Mouse (Mus musculus): ENCODE results near the gene Olfr796. TPM values are rescaled to one million over a fixed set of nuclear protein-coding genes. Genes with fewer than 3 reads are reported as not detected.

Olfr796 gene
- polyA plus RNA-seq (2014; fragmentation: Illumina TruSeq; extraction: RNeasy Lipid Tissue Mini Kit (QIAGEN cat#74804); ENCODE audit: insufficient read depth, low read depth, low replicate concordance): not detected

DNA sequence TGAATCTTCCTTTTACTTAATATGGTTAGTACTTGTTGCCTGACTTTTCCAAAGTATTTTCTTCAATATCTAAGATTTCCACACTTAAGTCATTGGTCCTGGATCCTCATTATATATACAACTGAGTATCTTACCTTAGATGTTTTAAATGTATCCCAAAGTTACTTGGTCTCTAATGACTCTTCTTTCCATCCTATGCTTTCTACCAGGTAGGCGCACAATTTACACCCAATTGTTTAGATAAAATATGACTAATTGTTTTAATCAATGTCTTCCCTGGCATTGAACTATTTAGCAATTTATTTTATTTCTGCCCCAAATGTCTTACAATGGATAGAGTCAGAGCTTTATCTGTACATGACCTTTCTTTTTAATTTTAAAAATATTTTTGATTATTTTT, at the start of gene Olfr796:
Gene Olfr796 (minus strand): TSS at position 101 of the 400 bp plus-strand sequence.

DNA sequence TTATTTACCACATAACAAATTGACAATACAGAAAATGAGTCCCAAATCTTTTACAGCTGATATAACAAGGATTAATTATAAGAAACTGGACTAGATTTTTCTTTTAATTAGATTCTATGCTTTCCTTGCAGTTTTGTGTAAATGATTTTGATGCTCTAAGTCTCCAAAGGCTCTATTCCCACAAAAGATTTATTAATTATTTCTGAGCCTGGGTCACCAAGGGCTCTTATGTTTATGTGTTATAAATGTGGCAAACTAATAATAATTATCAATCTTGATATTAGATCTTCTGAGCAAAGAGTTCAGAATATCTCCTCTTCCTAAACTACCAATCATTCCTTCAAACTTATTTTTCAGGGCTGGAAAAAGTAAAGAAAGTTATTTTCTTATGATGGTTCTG, 45.0 kb upstream of the Olfr796 start, which contains the start of gene Olfr800:
Gene Olfr800 (plus strand): TSS at position 301 of the 400 bp plus-strand sequence.

DNA sequence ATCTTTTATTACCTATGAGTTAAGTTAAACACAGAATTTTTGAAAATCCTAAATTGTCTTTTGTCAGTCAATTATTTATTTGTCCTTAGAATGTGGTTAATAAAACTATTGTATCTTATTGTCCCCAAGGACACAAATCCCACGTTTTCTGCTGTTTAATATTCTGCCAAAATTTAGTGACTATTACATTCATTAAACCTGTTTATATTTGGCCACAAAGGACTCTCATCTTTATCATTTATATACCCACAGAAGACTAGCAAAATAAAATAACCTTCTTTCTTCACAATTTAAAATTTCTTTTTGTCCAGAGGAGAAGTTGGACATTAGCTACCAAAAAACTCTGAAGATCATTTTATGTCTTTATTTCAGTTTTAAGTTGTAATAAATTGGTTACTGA, 24.8 kb upstream of the Olfr796 start, which contains the start of gene Olfr799:
Gene Olfr799 (plus strand): TSS at position 301 of the 400 bp plus-strand sequence.

DNA sequence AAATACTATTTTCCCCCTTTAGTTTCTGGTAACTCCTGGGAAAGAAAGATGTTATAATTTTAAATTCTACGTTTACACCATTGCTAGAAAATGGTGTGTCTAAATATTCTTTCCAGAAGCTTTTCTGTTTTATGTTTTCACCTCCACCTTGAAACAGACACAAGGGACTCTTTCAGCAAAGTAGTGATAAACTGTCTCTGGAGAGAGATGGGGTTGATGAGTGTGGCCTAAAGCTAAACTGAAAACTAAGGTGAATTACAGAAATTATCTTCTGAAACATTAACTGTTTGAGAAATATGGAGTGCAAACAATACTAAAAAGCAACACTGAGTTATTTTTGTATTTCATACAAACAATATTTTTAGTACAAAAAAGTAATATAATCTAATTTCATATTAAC, 15.5 kb upstream of the Olfr796 start, which contains the start of gene Olfr798:
Gene Olfr798 (minus strand): TSS at position 101 of the 400 bp plus-strand sequence.

DNA sequence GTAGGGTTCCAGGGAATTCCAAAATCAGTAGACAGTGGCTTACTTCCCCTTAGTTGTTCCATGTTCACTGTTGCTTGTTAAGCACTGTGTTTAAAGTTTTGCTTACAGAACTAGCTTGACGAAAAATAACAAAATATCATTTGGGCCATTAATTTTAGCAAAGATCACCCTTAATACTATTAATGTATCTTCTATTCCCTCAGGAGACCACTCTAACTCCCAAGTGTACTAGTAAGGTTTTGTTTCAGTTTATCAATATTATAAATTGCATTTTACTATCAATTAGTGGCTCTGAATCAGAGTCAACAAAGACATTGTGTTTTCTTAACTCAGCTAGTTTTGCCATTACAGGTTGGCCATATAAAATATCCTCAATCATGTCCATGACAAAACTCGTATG, 45.0 kb downstream of the Olfr796 start, which contains the start of gene Olfr794:
Gene Olfr794 (plus strand): TSS at position 301 of the 400 bp plus-strand sequence.

Other genes with a start within 250 kb of the Olfr796 start
- not detected for gene Olfr784, start 228.5 kb downstream of the Olfr796 start, polyA plus RNA-seq (2014; fragmentation: Illumina TruSeq; extraction: RNeasy Lipid Tissue Mini Kit (QIAGEN cat#74804); ENCODE audit: insufficient read depth, low read depth, low replicate concordance)
- not detected for gene Olfr785, start 207.1 kb downstream of the Olfr796 start, polyA plus RNA-seq (2014; fragmentation: Illumina TruSeq; extraction: RNeasy Lipid Tissue Mini Kit (QIAGEN cat#74804); ENCODE audit: insufficient read depth, low read depth, low replicate concordance)
- gene Olfr786, start 185.3 kb downstream of the Olfr796 start, polyA plus RNA-seq (2014; fragmentation: Illumina TruSeq; extraction: RNeasy Lipid Tissue Mini Kit (QIAGEN cat#74804); ENCODE audit: insufficient read depth, low read depth, low replicate concordance): not detected
- gene Olfr787, start 150.7 kb downstream of the Olfr796 start, polyA plus RNA-seq (2014; fragmentation: Illumina TruSeq; extraction: RNeasy Lipid Tissue Mini Kit (QIAGEN cat#74804); ENCODE audit: insufficient read depth, low read depth, low replicate concordance): not detected
- gene Olfr788, start 141.6 kb downstream of the Olfr796 start, polyA plus RNA-seq (2014; fragmentation: Illumina TruSeq; extraction: RNeasy Lipid Tissue Mini Kit (QIAGEN cat#74804); ENCODE audit: insufficient read depth, low read depth, low replicate concordance): not detected
- not detected for gene Olfr789, start 127.8 kb downstream of the Olfr796 start, polyA plus RNA-seq (2014; fragmentation: Illumina TruSeq; extraction: RNeasy Lipid Tissue Mini Kit (QIAGEN cat#74804); ENCODE audit: insufficient read depth, low read depth, low replicate concordance)
- gene Olfr790, start 114.1 kb downstream of the Olfr796 start, polyA plus RNA-seq (2014; fragmentation: Illumina TruSeq; extraction: RNeasy Lipid Tissue Mini Kit (QIAGEN cat#74804); ENCODE audit: insufficient read depth, low read depth, low replicate concordance): not detected
- gene Olfr791, start 90.8 kb downstream of the Olfr796 start, polyA plus RNA-seq (2014; fragmentation: Illumina TruSeq; extraction: RNeasy Lipid Tissue Mini Kit (QIAGEN cat#74804); ENCODE audit: insufficient read depth, low read depth, low replicate concordance): not detected
- gene Olfr792, start 73.4 kb downstream of the Olfr796 start, polyA plus RNA-seq (2014; fragmentation: Illumina TruSeq; extraction: RNeasy Lipid Tissue Mini Kit (QIAGEN cat#74804); ENCODE audit: insufficient read depth, low read depth, low replicate concordance): not detected
- gene Olfr794, start 44.9 kb downstream of the Olfr796 start, polyA plus RNA-seq (2014; fragmentation: Illumina TruSeq; extraction: RNeasy Lipid Tissue Mini Kit (QIAGEN cat#74804); ENCODE audit: insufficient read depth, low read depth, low replicate concordance): not detected
- not detected for gene Olfr798, start 15.4 kb upstream of the Olfr796 start, polyA plus RNA-seq (2014; fragmentation: Illumina TruSeq; extraction: RNeasy Lipid Tissue Mini Kit (QIAGEN cat#74804); ENCODE audit: insufficient read depth, low read depth, low replicate concordance)
- gene Olfr799, start 24.9 kb upstream of the Olfr796 start, polyA plus RNA-seq (2014; fragmentation: Illumina TruSeq; extraction: RNeasy Lipid Tissue Mini Kit (QIAGEN cat#74804); ENCODE audit: insufficient read depth, low read depth, low replicate concordance): not detected
- not detected for gene Olfr800, start 45.1 kb upstream of the Olfr796 start, polyA plus RNA-seq (2014; fragmentation: Illumina TruSeq; extraction: RNeasy Lipid Tissue Mini Kit (QIAGEN cat#74804); ENCODE audit: insufficient read depth, low read depth, low replicate concordance)
- gene Olfr801, start 61.3 kb upstream of the Olfr796 start, polyA plus RNA-seq (2014; fragmentation: Illumina TruSeq; extraction: RNeasy Lipid Tissue Mini Kit (QIAGEN cat#74804); ENCODE audit: insufficient read depth, low read depth, low replicate concordance): not detected
- gene Olfr802, start 75.6 kb upstream of the Olfr796 start, polyA plus RNA-seq (2014; fragmentation: Illumina TruSeq; extraction: RNeasy Lipid Tissue Mini Kit (QIAGEN cat#74804); ENCODE audit: insufficient read depth, low read depth, low replicate concordance): not detected
- gene Olfr803, start 81.7 kb upstream of the Olfr796 start, polyA plus RNA-seq (2014; fragmentation: Illumina TruSeq; extraction: RNeasy Lipid Tissue Mini Kit (QIAGEN cat#74804); ENCODE audit: insufficient read depth, low read depth, low replicate concordance): not detected
- not detected for gene Olfr804, start 90.6 kb upstream of the Olfr796 start, polyA plus RNA-seq (2014; fragmentation: Illumina TruSeq; extraction: RNeasy Lipid Tissue Mini Kit (QIAGEN cat#74804); ENCODE audit: insufficient read depth, low read depth, low replicate concordance)
- not detected for gene Olfr805, start 116.8 kb upstream of the Olfr796 start, polyA plus RNA-seq (2014; fragmentation: Illumina TruSeq; extraction: RNeasy Lipid Tissue Mini Kit (QIAGEN cat#74804); ENCODE audit: insufficient read depth, low read depth, low replicate concordance)
- gene Olfr806, start 129.4 kb upstream of the Olfr796 start, polyA plus RNA-seq (2014; fragmentation: Illumina TruSeq; extraction: RNeasy Lipid Tissue Mini Kit (QIAGEN cat#74804); ENCODE audit: insufficient read depth, low read depth, low replicate concordance): not detected
- not detected for gene Olfr807, start 145.2 kb upstream of the Olfr796 start, polyA plus RNA-seq (2014; fragmentation: Illumina TruSeq; extraction: RNeasy Lipid Tissue Mini Kit (QIAGEN cat#74804); ENCODE audit: insufficient read depth, low read depth, low replicate concordance)
- gene Olfr808, start 152.9 kb upstream of the Olfr796 start, polyA plus RNA-seq (2014; fragmentation: Illumina TruSeq; extraction: RNeasy Lipid Tissue Mini Kit (QIAGEN cat#74804); ENCODE audit: insufficient read depth, low read depth, low replicate concordance): not detected
- gene Olfr809, start 162.1 kb upstream of the Olfr796 start, polyA plus RNA-seq (2014; fragmentation: Illumina TruSeq; extraction: RNeasy Lipid Tissue Mini Kit (QIAGEN cat#74804); ENCODE audit: insufficient read depth, low read depth, low replicate concordance): not detected
- gene Olfr810, start 182.3 kb upstream of the Olfr796 start, polyA plus RNA-seq (2014; fragmentation: Illumina TruSeq; extraction: RNeasy Lipid Tissue Mini Kit (QIAGEN cat#74804); ENCODE audit: insufficient read depth, low read depth, low replicate concordance): not detected
- gene Olfr811, start 191.8 kb upstream of the Olfr796 start, polyA plus RNA-seq (2014; fragmentation: Illumina TruSeq; extraction: RNeasy Lipid Tissue Mini Kit (QIAGEN cat#74804); ENCODE audit: insufficient read depth, low read depth, low replicate concordance): not detected
- gene Olfr812, start 233.5 kb upstream of the Olfr796 start, polyA plus RNA-seq (2014; fragmentation: Illumina TruSeq; extraction: RNeasy Lipid Tissue Mini Kit (QIAGEN cat#74804); ENCODE audit: insufficient read depth, low read depth, low replicate concordance): not detected
- gene Olfr813, start 242.8 kb upstream of the Olfr796 start, polyA plus RNA-seq (2014; fragmentation: Illumina TruSeq; extraction: RNeasy Lipid Tissue Mini Kit (QIAGEN cat#74804); ENCODE audit: insufficient read depth, low read depth, low replicate concordance): not detected